Mouse (Mus musculus) heart, embryonic 10.5 days (tissue): Measurements from ENCODE around the gene Olfr657. TPM values are rescaled to one million over a fixed set of nuclear protein-coding genes. Genes with fewer than 3 reads are reported as not detected.

Experiments
- DNase-seq: peaks from one replicate; pipeline ENCODE4 v3.0.0-alpha.2; 2017; ENCODE audit warnings: low spot score
- H3K27ac ChIP-seq: fragments of 300-500 bp; sonication (generic); 2 replicates; pipeline ENCODE4 v1.5.1; 2016; ENCODE audit warnings: mild to moderate bottlenecking
- H3K27me3 ChIP-seq: fragments of 300-500 bp; sonication (generic); 2 replicates; pipeline ENCODE4 v1.6.1; 2016; ENCODE audit warnings: mild to moderate bottlenecking; ENCODE audit not compliant: poor library complexity, insufficient read depth, severe bottlenecking
- H3K36me3 ChIP-seq: fragments of 300-500 bp; sonication (generic); 2 replicates; pipeline ENCODE4 v1.6.1; 2016; ENCODE audit warnings: mild to moderate bottlenecking, moderate library complexity
- H3K4me1 ChIP-seq: fragments of 300-500 bp; sonication (generic); 2 replicates; pipeline ENCODE4 v1.6.1; 2016; ENCODE audit warnings: mild to moderate bottlenecking
- H3K4me3 ChIP-seq: fragments of 300-500 bp; sonication (generic); 2 replicates; pipeline ENCODE4 v1.5.1; 2016; ENCODE audit warnings: mild to moderate bottlenecking, moderate library complexity
- H3K9me3 ChIP-seq: fragments of 300-500 bp; sonication (generic); 2 replicates; pipeline ENCODE4 v1.6.1; 2016; ENCODE audit warnings: mild to moderate bottlenecking, moderate library complexity
- WGBS: fragments of 180-500 bp; shearing (Covaris S2); methylation state at CpG from one replicate; pipeline ENCODE4 v1.1.7; 2016; 5-methylcytosine and 5-hydroxymethylcytosine counted together
- polyA plus RNA-seq: library from polyadenylated mRNA; unstranded; fragments of >200 nt; fragmentation: Nextera tagmentation; extraction: Ambion mirVana; gene quantifications from 2 replicates; pipeline ENCODE4 v1.2.1, GENCODE M21; 2016

Olfr657 gene
- polyA plus RNA-seq = not detected in 2 replicates

DNA sequence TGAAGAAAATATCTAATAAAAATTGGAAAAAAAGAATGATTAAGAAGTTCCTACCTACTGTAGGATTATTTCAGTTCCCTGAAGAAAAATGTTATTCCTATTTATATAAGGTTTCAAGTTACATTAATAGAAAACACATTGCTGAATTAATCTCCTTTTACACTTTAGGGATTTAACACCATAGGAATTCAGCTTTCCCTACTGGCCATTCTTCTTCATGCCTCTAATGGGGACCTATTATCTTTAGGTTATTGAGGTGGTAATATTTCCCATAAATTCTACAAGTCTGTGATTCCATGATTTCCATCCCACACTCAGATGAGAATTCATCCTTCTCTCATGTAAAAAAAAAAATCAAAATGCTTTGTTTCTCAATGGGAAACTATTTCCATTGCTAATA, at the start of gene Olfr657:
Gene Olfr657, plus strand, starts transcription at position 301 of the 400 bp plus-strand sequence.
- no peak for DNase-seq
- Histone ChIP-seq H3K36me3 (no peaks in the 10 kb centered on the region), H3K27ac (no peak within 1 kb of the TSS), H3K4me3 (no peak within 1 kb of the TSS), H3K27me3 (no peaks in the 10 kb centered on the region), H3K9me3 (no peaks in the 10 kb centered on the region), H3K4me1 (no peaks in the 10 kb centered on the region)

DNA sequence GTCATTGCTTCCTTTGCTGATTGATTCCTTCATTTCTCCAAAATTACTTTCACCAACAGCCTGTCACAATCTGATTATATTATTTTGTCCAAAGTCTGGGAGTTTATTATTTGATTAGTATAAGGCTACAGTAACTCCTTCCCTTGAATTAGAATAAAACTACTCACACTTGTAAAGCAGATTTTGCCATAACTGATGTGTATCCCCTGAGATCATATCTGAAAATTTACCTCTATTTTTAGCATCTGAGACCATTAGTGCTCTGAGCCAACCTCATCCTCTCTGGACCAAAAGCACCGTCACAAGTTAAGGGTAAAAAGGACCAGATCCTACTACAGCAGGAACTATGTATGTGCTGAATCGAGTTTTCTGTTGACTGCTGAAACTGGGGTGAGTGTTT, 47.6 kb upstream of the Olfr657 start, which contains the start of gene Olfr653:
Gene Olfr653, plus strand, starts transcription at position 301 of the 400 bp plus-strand sequence.
- Histone ChIP-seq H3K4me1 (no peaks in the 10 kb centered on the region), H3K27me3 (no peaks in the 10 kb centered on the region), H3K27ac (no peak within 1 kb of the TSS), H3K9me3 (no peaks in the 10 kb centered on the region), H3K36me3 (no peaks in the 10 kb centered on the region), H3K4me3 (no peak within 1 kb of the TSS)
- 63% methylated on average over 2 of the region's 2 CpGs for WGBS
- no peak for DNase-seq

DNA sequence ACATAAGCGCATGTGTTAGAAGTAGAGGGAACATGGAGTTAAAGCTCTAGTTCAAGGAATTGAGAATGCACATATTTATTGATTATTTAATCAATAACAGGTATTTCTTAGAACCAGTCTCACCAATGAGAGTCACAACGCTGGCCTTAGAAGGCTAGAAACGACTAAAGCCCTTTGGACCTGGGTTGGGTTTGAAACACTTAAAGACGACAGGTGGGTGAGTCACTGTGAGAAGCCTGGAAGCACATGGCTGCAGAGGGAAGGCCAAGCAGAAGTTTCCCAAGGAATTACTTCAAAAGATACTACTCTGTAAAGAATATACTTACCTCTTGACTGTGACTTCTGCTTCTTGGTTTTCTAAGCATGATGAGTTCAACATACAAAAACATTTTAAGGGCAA, 43.7 kb upstream of the Olfr657 start:
- H3K4me3 ChIP-seq = no peak overlapping the region
- DNase-seq = no peak
- 85% methylated on average over 4 of the region's 4 CpGs for WGBS
- H3K4me1 ChIP-seq = no peaks in the 10 kb centered on the region
- H3K36me3 ChIP-seq = no peaks in the 10 kb centered on the region
- H3K9me3 ChIP-seq = no peaks in the 10 kb centered on the region
- no peak overlapping the region for H3K27ac ChIP-seq
- no peaks in the 10 kb centered on the region for H3K27me3 ChIP-seq

GRCm38 (mm10) chr7:104581429-104581828, 43.2 kb upstream of the Olfr657 start:
- Histone ChIP-seq H3K27me3 (no peaks in the 10 kb centered on the region), H3K4me1 (no peaks in the 10 kb centered on the region), H3K36me3 (no peaks in the 10 kb centered on the region), H3K9me3 (no peaks in the 10 kb centered on the region), H3K27ac (no peak overlapping the region), H3K4me3 (no peak overlapping the region)
- 81% methylated on average over 4 of the region's 4 CpGs for WGBS
- no peak for DNase-seq

DNA sequence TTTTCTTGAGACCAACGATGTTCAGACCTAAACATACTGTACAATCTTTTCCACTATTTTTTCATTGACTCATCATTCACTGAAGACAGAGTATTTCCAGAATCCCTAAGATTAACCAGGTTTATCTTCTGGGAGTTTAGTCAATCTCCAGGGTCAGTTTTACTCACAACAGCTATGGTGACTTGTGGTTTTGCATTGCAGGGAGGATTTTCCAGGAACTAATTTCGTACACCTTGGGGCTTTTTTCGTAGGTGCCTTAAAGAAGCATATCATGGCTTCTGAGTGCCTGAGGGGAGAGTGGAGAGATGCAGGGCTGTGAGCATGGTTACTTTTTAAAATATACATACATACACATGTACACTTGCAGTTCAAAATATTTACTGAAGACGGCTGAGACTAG, 37.9 kb upstream of the Olfr657 start, which contains the start of gene Olfr654:
Gene Olfr654, plus strand, starts transcription at position 301 of the 400 bp plus-strand sequence.
- Histone ChIP-seq H3K27ac (no peak within 1 kb of the TSS), H3K9me3 (no peaks in the 10 kb centered on the region), H3K27me3 (no peaks in the 10 kb centered on the region), H3K36me3 (no peaks in the 10 kb centered on the region), H3K4me1 (no peaks in the 10 kb centered on the region), H3K4me3 (no peak within 1 kb of the TSS)
- WGBS = 81% methylated on average over 4 of the region's 4 CpGs
- DNase-seq = no peak

GRCm38 (mm10) chr7:104588274-104588673, 36.3 kb upstream of the Olfr657 start:
- Histone ChIP-seq H3K27me3 (no peaks in the 10 kb centered on the region), H3K27ac (no peak overlapping the region), H3K36me3 (no peaks in the 10 kb centered on the region), H3K4me1 (no peaks in the 10 kb centered on the region), H3K4me3 (no peak overlapping the region), H3K9me3 (no peaks in the 10 kb centered on the region)
- DNase-seq = no peak
- WGBS = 78% methylated on average over 5 of the region's 5 CpGs

- DNase-seq = no peak
- Histone ChIP-seq H3K27me3 (no peaks in the 10 kb centered on the region), H3K4me1 (no peaks in the 10 kb centered on the region), H3K27ac (no peak within 1 kb of the TSS), H3K9me3 (no peaks in the 10 kb centered on the region), H3K36me3 (no peaks in the 10 kb centered on the region), H3K4me3 (no peak within 1 kb of the TSS)
- WGBS = 81% methylated on average over 2 of the region's 2 CpGs
These were observed 22.9 kb upstream of the Olfr657 start, which contains the start of gene Olfr655 for GRCm38 (mm10) chr7:104601679-104602078. Olfr655 (minus strand) TSS chr7:104601779.

- Histone ChIP-seq H3K4me1 (no peaks in the 10 kb centered on the region), H3K27ac (no peak overlapping the region), H3K27me3 (no peaks in the 10 kb centered on the region), H3K36me3 (no peaks in the 10 kb centered on the region), H3K4me3 (no peak overlapping the region), H3K9me3 (no peaks in the 10 kb centered on the region)
- WGBS = 4% methylated on average over 3 of the region's 3 CpGs
- DNase-seq = no peak
These were observed 21.4 kb upstream of the Olfr657 start for GRCm38 (mm10) chr7:104603173-104603572.

DNA sequence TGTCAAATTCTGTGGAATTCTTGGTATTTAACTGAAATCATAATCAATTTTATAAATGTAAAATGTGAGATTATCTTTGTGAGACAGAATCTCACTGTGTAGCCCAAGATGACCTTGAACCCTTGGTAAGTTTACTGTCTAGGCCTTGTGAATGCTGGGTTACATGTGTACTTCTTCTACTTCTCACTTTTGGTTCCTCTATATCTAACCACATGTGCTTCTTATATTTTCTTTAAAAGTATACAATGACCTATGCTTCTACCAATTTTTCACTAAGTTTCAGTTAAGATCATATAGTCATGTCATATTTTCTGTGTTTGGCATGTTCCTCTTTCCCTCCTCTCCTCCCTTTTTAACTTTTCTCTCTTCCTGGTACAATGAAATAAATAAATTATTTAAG, 19.9 kb upstream of the Olfr657 start:
- DNase-seq = no peak
- H3K4me3 ChIP-seq = no peak overlapping the region
- no peaks in the 10 kb centered on the region for H3K9me3 ChIP-seq
- no peaks in the 10 kb centered on the region for H3K27me3 ChIP-seq
- no peaks in the 10 kb centered on the region for H3K4me1 ChIP-seq
- H3K36me3 ChIP-seq = no peaks in the 10 kb centered on the region
- no peak overlapping the region for H3K27ac ChIP-seq

DNA sequence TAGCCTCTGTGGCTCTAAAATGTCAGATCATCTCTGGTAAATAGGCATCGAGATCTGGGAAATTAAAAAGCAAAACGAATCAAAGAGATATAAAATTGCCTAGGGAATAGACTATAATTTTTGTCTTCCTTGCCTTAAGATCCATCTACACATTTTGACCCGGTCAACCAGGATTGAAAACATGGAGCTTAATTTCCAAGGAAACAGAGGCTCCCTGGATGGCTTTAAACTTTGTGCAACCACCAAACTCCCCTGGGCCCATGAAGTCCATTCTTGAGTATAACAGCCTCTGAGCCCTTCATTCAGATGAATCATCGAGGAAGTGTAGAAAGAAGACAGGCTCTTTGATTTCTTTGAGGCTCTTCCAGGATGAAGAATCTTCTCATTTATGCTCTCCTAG, 10.9 kb upstream of the Olfr657 start, which contains the start of gene Olfr656:
Gene Olfr656, plus strand, starts transcription at position 301 of the 400 bp plus-strand sequence.
- H3K9me3 ChIP-seq = no peaks in the 10 kb centered on the region

GRCm38 (mm10) chr7:104646841-104647482, 22.4 kb downstream of the Olfr657 start, which contains the start of gene Olfr658:
Olfr658 (minus strand) TSS chr7:104647305.
- Histone ChIP-seq H3K9me3 (no peaks in the 10 kb centered on the region), H3K36me3 (no peaks in the 10 kb centered on the region), H3K27me3 (no peaks in the 10 kb centered on the region), H3K27ac (no peak within 1 kb of the TSS), H3K4me3 (peak within 1 kb of the TSS; percentile 48), H3K4me1 (no peaks in the 10 kb centered on the region)
- peak; percentile 78 for DNase-seq
- WGBS = 20% methylated on average over 21 of the region's 22 CpGs

More for the DNA sequence above, 10.9 kb upstream of the Olfr657 start, which contains the start of gene Olfr656:
- Histone ChIP-seq H3K4me1 (no peaks in the 10 kb centered on the region), H3K4me3 (no peak within 1 kb of the TSS), H3K27me3 (no peaks in the 10 kb centered on the region), H3K36me3 (no peaks in the 10 kb centered on the region), H3K27ac (no peak within 1 kb of the TSS)
- WGBS = 73% methylated on average over 4 of the region's 4 CpGs
- no peak for DNase-seq

- WGBS = 79% methylated on average over 3 of the region's 3 CpGs
- H3K9me3 ChIP-seq = no peaks in the 10 kb centered on the region
- no peaks in the 10 kb centered on the region for H3K36me3 ChIP-seq
- no peaks in the 10 kb centered on the region for H3K27me3 ChIP-seq
- no peak within 1 kb of the TSS for H3K4me3 ChIP-seq
- DNase-seq = no peak
- H3K4me1 ChIP-seq = no peaks in the 10 kb centered on the region
- H3K27ac ChIP-seq = no peak within 1 kb of the TSS
These were observed 41.9 kb downstream of the Olfr657 start, which contains the start of gene Olfr659 for GRCm38 (mm10) chr7:104666453-104666852. Olfr659 (plus strand) TSS chr7:104666753.

DNA sequence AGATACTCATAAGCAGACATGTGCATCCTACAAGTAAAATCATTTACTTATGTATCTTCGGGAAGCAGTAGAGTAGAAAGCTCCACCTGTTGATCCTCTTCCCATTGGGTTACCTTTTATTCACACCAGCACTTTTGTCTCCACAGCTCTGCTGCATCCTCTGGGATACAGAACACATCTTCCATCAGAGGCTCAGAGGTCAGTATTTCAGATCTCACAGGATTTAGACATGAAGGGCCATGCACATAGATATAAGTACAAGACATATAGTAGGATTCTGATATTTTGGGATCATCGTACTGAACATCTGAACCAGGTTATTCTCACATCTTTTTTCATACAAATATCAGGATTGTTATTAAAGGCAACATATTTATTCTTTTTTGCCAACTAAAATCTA, 61.6 kb downstream of the Olfr657 start, which contains the start of gene Olfr661:
Gene Olfr661, plus strand, starts transcription at position 301 of the 400 bp plus-strand sequence.
- Histone ChIP-seq H3K4me3 (no peak within 1 kb of the TSS), H3K9me3 (no peaks in the 10 kb centered on the region), H3K27ac (no peak within 1 kb of the TSS), H3K27me3 (no peaks in the 10 kb centered on the region), H3K36me3 (no peaks in the 10 kb centered on the region), H3K4me1 (no peaks in the 10 kb centered on the region)
- DNase-seq = no peak
- WGBS = 76% methylated on average over 2 of the region's 2 CpGs
